Mouse (Mus musculus) heart, adult 18-20 months (tissue): ENCODE data around the gene Pgm3. TPM values are rescaled to one million over a fixed set of nuclear protein-coding genes. Genes with fewer than 3 reads are reported as not detected.

Source experiments
- DNase-seq, 2 experiments: peaks; one replicate each; pipeline ENCODE4 v3.0.0; 2021 to 2022; ENCODE audit warnings: mixed read lengths in 1 of 2
- total RNA-seq, 2 experiments: library from RNA; stranded (reverse); gene quantifications; 2 replicates each; pipeline ENCODE4 v1.2.3; 2021

Pgm3 gene
- total RNA-seq, 2 experiments from 2014 or later: 7.4 to 7.8 TPM

- DNase-seq: peak; percentile 23 to 28
Measured at GRCm38 (mm10) chr9:86569314-86569910, 2.2 kb downstream of the Pgm3 start.

GRCm38 (mm10) chr9:86560543-86560942, 11.1 kb downstream of the Pgm3 start:
- DNase-seq: no peak

- no peak for DNase-seq
Measured at GRCm38 (mm10) chr9:86554641-86555040, 17.0 kb downstream of the Pgm3 start.

GRCm38 (mm10) chr9:86553886-86554285, 17.8 kb downstream of the Pgm3 start:
- DNase-seq: no peak

GRCm38 (mm10) chr9:86550717-86551116, 20.9 kb downstream of the Pgm3 start:
- no peak for DNase-seq

GRCm38 (mm10) chr9:86549637-86550162, 21.9 kb downstream of the Pgm3 start:
- DNase-seq: no peak

GRCm38 (mm10) chr9:86544559-86544958, 27.1 kb downstream of the Pgm3 start:
- no peak for DNase-seq

- no peak for DNase-seq
Measured at GRCm38 (mm10) chr9:86543451-86543850, 28.2 kb downstream of the Pgm3 start.

- no peak for DNase-seq
Measured at GRCm38 (mm10) chr9:86534071-86534470, 37.6 kb downstream of the Pgm3 start.

- peak in 1 of 2 experiments; percentile 15 for DNase-seq
Measured at GRCm38 (mm10) chr9:86525600-86525999, 46.0 kb downstream of the Pgm3 start.

- DNase-seq: no peak
Measured at GRCm38 (mm10) chr9:86522335-86522734, 49.3 kb downstream of the Pgm3 start.

- DNase-seq: peak; percentile 37 to 67
Measured at GRCm38 (mm10) chr9:86514798-86515197, 56.8 kb downstream of the Pgm3 start.

GRCm38 (mm10) chr9:86514390-86514789, 57.3 kb downstream of the Pgm3 start:
- peak in 1 of 2 experiments; percentile 19 for DNase-seq

- peak; percentile 17 to 35 for DNase-seq
Measured at GRCm38 (mm10) chr9:86513733-86514132, 57.9 kb downstream of the Pgm3 start.

- DNase-seq: no peak
Measured at GRCm38 (mm10) chr9:86507437-86507836, 64.2 kb downstream of the Pgm3 start.

Other genes starting within 250 kb of the Pgm3 start
- gene Ube2cbp, start 106.9 kb downstream of the Pgm3 start, total RNA-seq: 1 to 10 TPM; 1.7 to 1.9 TPM
- gene Dop1a, start 104.7 kb downstream of the Pgm3 start, total RNA-seq: 10 to 100 TPM; 16.1 to 18.4 TPM
- under 1 TPM; 0.21 to 0.77 TPM for gene Rwdd2a, start 149 bp upstream of the Pgm3 start, total RNA-seq
- 100 to 1,000 TPM; 116 to 138 TPM for gene Me1, start 124.1 kb upstream of the Pgm3 start, total RNA-seq
- gene Prss35, start 171.8 kb upstream of the Pgm3 start, total RNA-seq: under 1 TPM in 1 of 2 experiments, not detected in 1; 0.10 TPM